Mouse (Mus musculus) heart, embryonic 15.5 days (tissue): ENCODE data around the gene Sec22b. TPM values are rescaled to one million over a fixed set of nuclear protein-coding genes. Genes with fewer than 3 reads are reported as not detected.

Source experiments
- ATAC-seq: fragments of 200-750 bp; cut with Nextera tagmentation; replicated peaks from 2 replicates; pipeline ENCODE4 v1.8.0; 2017; ENCODE audit warnings: low read depth, moderate TSS enrichment; ENCODE audit not compliant: insufficient number of reproducible peaks, insufficient read depth, low FRiP score
- H3K27ac ChIP-seq: fragments of 300-500 bp; sonication (generic); 2 replicates; pipeline ENCODE4 v1.5.1; 2015; ENCODE audit warnings: mild to moderate bottlenecking, inconsistent platforms
- H3K27me3 ChIP-seq: fragments of 300-500 bp; sonication (generic); 2 replicates; pipeline ENCODE4 v1.6.1; 2015; ENCODE audit warnings: inconsistent platforms
- H3K36me3 ChIP-seq: fragments of 300-500 bp; sonication (generic); 2 replicates; pipeline ENCODE4 v1.6.1; 2015; ENCODE audit warnings: mild to moderate bottlenecking, inconsistent platforms
- H3K4me1 ChIP-seq: fragments of 300-500 bp; sonication (generic); replicated peaks from 2 replicates; pipeline ENCODE4 v1.6.1; 2015; ENCODE audit warnings: inconsistent platforms
- H3K4me2 ChIP-seq: fragments of 300-500 bp; sonication (generic); 2 replicates; pipeline ENCODE4 v1.6.1; 2015; ENCODE audit warnings: inconsistent platforms, mild to moderate bottlenecking, moderate library complexity
- H3K4me3 ChIP-seq: fragments of 300-500 bp; sonication (generic); 2 replicates; pipeline ENCODE4 v1.5.1; 2015; ENCODE audit warnings: mild to moderate bottlenecking, inconsistent platforms
- H3K9ac ChIP-seq: fragments of 300-500 bp; sonication (generic); 2 replicates; pipeline ENCODE4 v1.6.1; 2015; ENCODE audit warnings: mild to moderate bottlenecking, inconsistent platforms
- H3K9me3 ChIP-seq: fragments of 300-500 bp; sonication (generic); replicated peaks from 2 replicates; pipeline ENCODE4 v1.6.1; 2016; ENCODE audit warnings: inconsistent platforms
- WGBS: fragments of 180-500 bp; shearing (Covaris S2); methylation state at CpG from one replicate; pipeline ENCODE4 v1.1.7; 2015; ENCODE audit warnings: mixed read lengths; 5-methylcytosine and 5-hydroxymethylcytosine counted together
- polyA plus RNA-seq: library from polyadenylated mRNA; unstranded; fragments of >200 nt; fragmentation: Nextera tagmentation; extraction: Ambion mirVana; gene quantifications from 2 replicates; pipeline ENCODE4 v1.2.1, GENCODE M21; 2015

The Sec22b gene
- 98.1 and 118 TPM in 2 replicates for polyA plus RNA-seq

DNA sequence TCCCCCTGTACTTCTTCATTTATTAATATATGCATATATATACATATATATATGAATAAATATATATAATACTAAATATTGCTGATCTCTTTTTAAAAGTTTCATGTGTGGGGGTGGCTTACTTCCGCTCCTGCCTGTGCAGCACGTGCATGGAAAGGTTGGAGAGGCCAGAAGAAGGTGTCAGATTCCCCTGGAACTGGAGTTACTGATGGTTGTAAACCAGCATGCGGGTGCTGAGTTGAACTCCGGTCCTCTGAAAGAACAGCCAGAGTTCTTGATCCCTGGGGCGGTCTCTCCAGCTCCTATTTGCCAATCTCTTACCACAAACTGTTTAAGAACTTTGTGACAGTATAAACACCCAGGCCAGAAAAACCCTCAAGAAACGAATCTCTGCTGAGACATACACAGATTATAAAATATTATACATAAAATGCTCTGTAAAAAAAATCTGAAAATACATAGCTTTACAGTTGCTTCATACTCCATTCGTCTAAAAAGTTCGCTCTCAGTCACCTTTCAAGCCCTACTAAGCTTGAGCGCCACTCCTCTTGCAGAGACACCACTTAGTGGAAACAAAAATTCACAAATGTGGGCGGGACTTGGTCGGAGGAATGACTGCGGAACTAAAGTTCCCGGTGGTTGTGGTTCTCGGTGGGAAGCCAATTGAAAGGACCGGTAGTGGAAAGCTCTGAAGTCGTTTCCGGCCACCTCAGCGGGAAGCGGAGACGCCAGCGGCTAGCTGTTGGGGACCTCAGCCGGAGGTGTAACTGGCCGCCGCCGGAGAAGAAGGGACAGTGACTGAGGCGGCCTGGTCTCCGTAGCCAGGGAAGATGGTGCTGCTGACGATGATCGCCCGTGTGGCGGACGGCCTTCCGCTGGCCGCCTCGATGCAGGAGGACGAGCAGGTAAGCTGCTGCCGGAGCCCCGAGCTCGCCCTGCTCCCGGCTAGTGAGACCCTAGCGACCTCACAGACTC lies at the start of gene Sec22b:
Gene Sec22b, plus strand, starts transcription at position 675 of the 975 bp plus-strand sequence.
- Histone ChIP-seq H3K4me1 (peaks cover 24% of the 10 kb centered on the region), H3K27ac (peak within 1 kb of the TSS; percentile 55), H3K4me3 (peak within 1 kb of the TSS; percentile 87), H3K9ac (peak within 1 kb of the TSS; percentile 97), H3K27me3 (no peaks in the 10 kb centered on the region), H3K9me3 (no peaks in the 10 kb centered on the region), H3K36me3 (no peaks in the 10 kb centered on the region), H3K4me2 (peak within 1 kb of the TSS; percentile 81)
- ATAC-seq, result peak; percentile 77
- WGBS, result 4% methylated on average over 41 of the region's 41 CpGs

DNA sequence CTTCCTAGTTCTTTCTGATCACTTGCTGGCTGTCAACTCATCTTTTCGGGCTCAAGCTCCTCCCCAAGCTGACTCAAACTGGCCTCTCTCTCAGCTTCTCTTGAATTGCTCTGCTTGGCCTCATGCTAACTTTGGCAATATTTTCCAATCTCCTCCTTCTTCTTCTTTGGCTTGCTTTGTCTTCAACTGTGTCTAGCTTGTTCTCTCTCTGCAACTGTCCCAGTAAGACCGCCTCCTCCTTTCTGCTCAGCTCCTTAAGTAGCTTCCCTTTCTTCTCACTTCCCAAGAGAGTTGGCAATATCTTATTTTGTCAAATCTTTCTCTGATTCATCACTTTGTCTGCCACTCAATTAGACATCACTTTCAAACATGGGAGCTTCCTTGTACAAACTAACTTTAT lies 49.2 kb upstream of the Sec22b start:
- Histone ChIP-seq H3K9ac (no peak overlapping the region), H3K36me3 (no peaks in the 10 kb centered on the region), H3K27ac (no peak overlapping the region), H3K4me3 (no peak overlapping the region), H3K4me2 (no peak overlapping the region), H3K4me1 (no peaks in the 10 kb centered on the region), H3K9me3 (no peaks in the 10 kb centered on the region), H3K27me3 (no peaks in the 10 kb centered on the region)
- 84% methylated on average over 2 of the region's 2 CpGs for WGBS
- no peak for ATAC-seq

DNA sequence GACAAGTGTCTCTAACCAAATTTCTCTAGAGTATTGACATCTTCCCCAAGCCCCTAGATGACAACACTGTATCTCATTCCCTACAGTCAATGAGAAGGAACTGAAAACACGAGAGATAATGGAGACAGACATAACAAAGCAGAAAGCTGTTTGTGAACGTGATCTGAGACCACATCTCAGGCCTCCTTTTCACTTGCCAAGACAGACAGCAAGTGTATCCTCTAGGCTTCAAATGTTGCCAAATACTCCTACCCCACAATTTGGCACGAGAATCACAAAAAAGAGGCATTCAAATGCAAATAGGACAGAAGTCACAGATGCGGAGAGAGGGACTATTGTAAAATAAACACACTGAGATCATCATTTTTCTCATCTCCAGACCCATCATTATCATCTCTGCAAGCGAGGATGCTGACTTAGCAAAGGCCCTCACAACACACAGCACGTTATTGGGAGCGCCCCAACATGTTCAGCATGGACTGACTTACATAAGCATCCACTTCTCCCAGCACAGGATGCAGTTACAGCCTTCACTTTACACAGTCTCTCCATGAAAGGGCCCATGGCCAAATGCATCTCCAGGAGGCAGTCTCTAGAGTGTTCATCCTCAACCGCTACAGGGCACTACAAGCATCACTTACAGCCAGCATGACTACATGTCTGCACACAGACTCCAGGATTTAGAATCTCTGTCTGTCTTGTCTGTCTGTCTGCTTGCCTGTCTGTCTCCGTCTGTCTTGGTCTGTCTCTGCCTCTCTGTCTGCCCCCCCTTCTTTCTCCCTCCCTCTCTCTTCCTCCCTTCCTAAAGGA lies 46.2 kb upstream of the Sec22b start:
- Histone ChIP-seq H3K4me3 (no peak overlapping the region), H3K9me3 (no peaks in the 10 kb centered on the region), H3K36me3 (no peaks in the 10 kb centered on the region), H3K9ac (no peak overlapping the region), H3K4me2 (no peak overlapping the region), H3K27ac (no peak overlapping the region), H3K27me3 (no peaks in the 10 kb centered on the region), H3K4me1 (0 out of 2 replicates have a peak, but pooled peaks cover 3% of the 10 kb centered on the region)
- WGBS, result 70% methylated on average over 9 of the region's 9 CpGs
- ATAC-seq, result no peak

DNA sequence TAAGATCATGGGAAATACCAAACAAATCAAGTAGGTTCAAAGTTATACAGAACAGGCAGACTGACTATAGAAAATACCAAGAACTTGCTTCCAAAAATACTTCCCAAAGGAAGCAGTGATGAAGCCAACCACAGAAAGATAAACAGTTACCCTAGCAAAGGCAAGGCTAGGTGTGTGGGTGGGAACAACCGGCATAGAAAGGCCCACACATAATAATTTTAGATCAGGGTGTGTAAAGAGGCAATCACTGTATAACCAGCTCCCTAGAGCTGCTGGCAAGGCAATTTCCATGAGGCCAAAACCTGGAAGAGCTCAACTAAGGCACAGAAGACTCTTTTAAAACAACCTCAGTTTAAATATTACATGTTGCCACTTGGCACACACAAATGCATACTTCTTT lies 41.6 kb upstream of the Sec22b start:
- no peak overlapping the region for H3K9ac ChIP-seq
- H3K27ac ChIP-seq, result no peak overlapping the region
- no peaks in the 10 kb centered on the region for H3K27me3 ChIP-seq
- ATAC-seq, result no peak
- no peaks in the 10 kb centered on the region for H3K9me3 ChIP-seq
- H3K36me3 ChIP-seq, result no peaks in the 10 kb centered on the region
- no peak overlapping the region for H3K4me2 ChIP-seq
- no peak overlapping the region for H3K4me3 ChIP-seq
- peaks cover 5% of the 10 kb centered on the region; the same call in 1 of the 2 replicates for H3K4me1 ChIP-seq
- 28% methylated on average over 1 of the region's 1 CpGs for WGBS

DNA sequence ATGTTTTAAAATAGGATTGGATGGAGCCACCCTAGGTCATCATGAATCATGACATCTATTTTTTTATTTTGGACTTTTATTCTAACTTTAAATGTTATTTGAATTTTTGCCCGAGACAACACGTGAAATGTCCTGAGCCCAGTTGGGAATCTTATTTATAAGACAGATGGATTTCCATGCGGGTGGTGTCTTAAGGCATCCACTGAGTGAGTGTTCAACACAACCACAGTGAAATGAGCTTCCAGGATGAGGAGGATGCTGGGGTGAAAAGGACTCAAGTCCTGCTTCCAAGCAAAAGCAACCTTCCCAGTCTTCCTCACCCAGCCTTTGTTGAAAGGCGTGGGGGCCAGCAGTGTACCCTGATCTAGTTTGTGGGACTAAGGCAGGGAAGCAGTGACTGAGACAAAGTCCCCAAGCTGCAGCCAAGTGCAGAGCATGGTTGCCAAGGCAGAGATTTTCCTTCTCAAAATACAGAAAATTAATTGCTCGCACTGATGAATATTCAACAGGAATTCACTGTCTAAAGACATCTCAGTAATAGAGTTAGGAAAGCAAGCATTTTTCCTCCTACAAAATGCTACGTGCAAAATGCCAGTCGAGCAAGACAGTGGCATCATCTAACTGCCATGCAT lies 40.1 kb upstream of the Sec22b start:
- no peaks in the 10 kb centered on the region for H3K9me3 ChIP-seq
- peaks cover 12% of the 10 kb centered on the region; the same call in 1 of the 2 replicates for H3K4me1 ChIP-seq
- 91% methylated on average over 7 of the region's 7 CpGs for WGBS

DNA sequence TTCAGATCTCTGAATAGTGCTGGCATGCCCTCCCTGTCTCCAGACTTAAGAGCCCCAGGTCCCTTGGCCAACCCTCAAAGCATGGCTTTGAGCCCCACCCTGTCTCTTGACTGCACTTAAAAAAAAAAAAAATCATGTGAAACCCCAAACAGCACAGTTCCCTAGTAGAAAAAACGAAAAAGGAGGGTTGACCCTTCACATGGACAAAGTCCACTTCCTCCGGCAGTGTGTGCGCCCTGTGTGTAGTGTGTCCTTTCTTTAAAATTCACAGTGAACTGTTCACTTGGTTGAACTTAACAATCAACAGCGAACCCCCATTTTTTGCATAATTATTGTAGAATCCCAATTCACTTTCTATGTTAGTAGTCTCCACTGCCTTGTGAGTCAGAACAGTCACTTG lies 34.3 kb upstream of the Sec22b start:
- ATAC-seq, result no peak
- 60% methylated on average over 4 of the region's 4 CpGs for WGBS
- no peaks in the 10 kb centered on the region for H3K9me3 ChIP-seq
- H3K4me1 ChIP-seq, result peaks cover 24% of the 10 kb centered on the region
- H3K27ac ChIP-seq, result peak overlapping the region; percentile 96
- peak overlapping the region; percentile 73 for H3K4me3 ChIP-seq
- no peaks in the 10 kb centered on the region; the same call in 1 of the 2 replicates for H3K27me3 ChIP-seq
- no peaks in the 10 kb centered on the region for H3K36me3 ChIP-seq
- H3K4me2 ChIP-seq, result peak overlapping the region; percentile 80
- peak overlapping the region; percentile 76 for H3K9ac ChIP-seq

More for the DNA sequence above, 40.1 kb upstream of the Sec22b start:
- Histone ChIP-seq H3K9ac (no peak overlapping the region), H3K4me3 (no peak overlapping the region), H3K4me2 (no peak overlapping the region), H3K36me3 (no peaks in the 10 kb centered on the region), H3K27ac (no peak overlapping the region), H3K27me3 (no peaks in the 10 kb centered on the region)
- no peak for ATAC-seq

DNA sequence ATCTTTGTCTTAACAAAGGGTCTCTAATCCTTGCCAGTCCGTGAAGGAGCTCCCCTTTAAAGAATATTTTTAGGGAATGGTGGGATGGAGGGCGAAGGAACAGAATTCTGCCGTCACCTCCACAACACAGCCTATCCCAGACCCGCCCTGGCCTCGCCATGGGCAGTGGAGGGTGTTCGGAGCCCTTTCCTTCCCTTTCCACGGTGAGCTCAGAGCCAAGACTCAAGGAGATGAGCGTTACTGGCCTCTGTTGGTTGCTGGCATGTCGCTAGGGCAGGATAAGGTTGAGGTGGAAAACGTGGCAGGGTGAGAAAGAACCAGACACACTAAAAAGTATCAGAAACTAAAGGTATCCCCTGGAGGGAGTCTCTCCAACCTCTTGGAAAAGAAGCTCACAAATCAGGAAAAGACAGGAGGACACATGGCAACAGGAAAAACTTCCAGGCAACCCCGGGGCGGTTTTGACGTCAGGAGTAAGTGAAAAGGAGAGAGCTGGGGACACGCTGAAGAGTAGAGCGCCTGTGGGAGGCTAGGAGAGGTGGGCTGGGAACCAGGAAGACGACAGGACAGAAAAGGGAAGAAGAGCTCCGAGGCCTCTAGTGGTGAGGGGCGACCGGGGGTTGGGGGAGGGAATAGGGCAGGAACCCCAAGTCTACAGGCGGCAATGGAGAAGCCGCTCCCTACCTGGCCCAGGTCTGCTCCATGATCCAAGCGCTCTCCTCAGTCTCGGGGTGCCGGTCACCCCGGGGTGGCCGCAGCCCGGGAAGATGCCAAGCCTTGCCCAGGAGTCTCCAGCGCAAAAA lies 33.6 kb upstream of the Sec22b start:
- 0 out of 2 replicates have a peak, but pooled peaks have one; percentile 8 for ATAC-seq
- H3K27ac ChIP-seq, result peak overlapping the region; percentile 96

DNA sequence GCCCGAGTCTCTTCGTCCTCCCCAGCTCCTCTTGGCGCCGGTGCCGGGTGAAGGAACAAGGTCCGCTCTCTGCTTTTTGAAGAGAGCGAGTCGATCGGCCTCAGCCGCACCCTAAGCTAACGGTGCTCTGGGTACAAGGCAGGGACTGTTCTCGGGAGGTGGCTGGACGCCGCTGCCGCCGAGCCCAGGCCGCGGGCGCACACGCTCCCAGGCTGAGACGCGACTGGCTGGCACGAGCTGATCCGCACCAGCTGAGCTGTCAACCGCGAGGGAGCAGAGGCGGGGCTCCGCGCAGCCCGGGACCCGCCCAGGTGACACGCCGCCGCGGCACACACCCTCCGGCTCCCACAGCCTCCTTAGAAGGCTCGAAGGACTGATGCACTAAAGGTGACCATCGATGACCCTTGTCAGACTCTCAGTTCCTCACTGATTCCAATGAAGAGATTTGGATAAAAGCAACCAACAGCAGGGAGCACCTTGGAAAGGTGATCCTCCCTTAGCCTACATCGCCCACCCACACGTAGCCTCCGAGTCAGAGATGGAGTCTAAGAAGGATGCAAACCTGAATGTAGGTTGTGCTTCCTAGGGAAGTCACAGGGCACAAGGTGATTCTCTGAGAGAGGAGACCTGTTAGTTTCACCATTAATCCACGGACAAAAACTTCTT lies 32.8 kb upstream of the Sec22b start:
- H3K9me3 ChIP-seq, result no peaks in the 10 kb centered on the region
- ATAC-seq, result peak; percentile 90
- peak overlapping the region; percentile 80 for H3K4me2 ChIP-seq
- WGBS, result 3% methylated on average over 42 of the region's 42 CpGs
- no peaks in the 10 kb centered on the region; the same call in 1 of the 2 replicates for H3K27me3 ChIP-seq
- H3K36me3 ChIP-seq, result no peaks in the 10 kb centered on the region
- peaks cover 22% of the 10 kb centered on the region for H3K4me1 ChIP-seq
- peak overlapping the region; percentile 96 for H3K27ac ChIP-seq
- peak overlapping the region; percentile 76 for H3K9ac ChIP-seq
- peak overlapping the region; percentile 73 for H3K4me3 ChIP-seq

More for the DNA sequence above, 33.6 kb upstream of the Sec22b start:
- Histone ChIP-seq H3K4me1 (peaks cover 22% of the 10 kb centered on the region), H3K9ac (peak overlapping the region; percentile 76), H3K36me3 (no peaks in the 10 kb centered on the region), H3K4me2 (peak overlapping the region; percentile 80), H3K27me3 (no peaks in the 10 kb centered on the region; the same call in 1 of the 2 replicates), H3K4me3 (peak overlapping the region; percentile 73), H3K9me3 (no peaks in the 10 kb centered on the region)
- WGBS, result 1% methylated on average over 28 of the region's 28 CpGs

DNA sequence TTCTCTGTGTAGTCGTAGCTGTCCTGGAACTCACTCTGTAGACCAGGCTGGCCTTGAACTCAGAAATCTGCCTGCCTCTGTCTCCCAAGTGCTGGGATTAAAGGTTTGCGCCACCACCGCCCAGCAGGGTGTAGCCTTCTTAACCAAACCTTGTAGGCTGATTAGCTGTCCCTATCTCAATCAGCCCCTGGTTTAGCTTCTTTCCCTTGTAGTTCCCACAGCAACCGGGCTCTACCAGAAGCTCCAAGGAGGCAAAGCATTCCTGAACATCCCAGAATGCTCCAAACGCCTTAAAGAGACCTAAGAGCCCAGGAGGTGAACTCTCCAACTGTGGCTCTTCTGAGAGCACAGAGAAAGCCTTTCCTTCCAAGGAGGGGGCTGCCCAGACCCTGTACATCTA lies 32.3 kb upstream of the Sec22b start:
- peak overlapping the region; percentile 96 for H3K27ac ChIP-seq
- 49% methylated on average over 5 of the region's 5 CpGs for WGBS
- ATAC-seq, result no peak
- peak overlapping the region; percentile 80 for H3K4me2 ChIP-seq
- 0 out of 2 replicates have a peak overlapping the region, but pooled peaks have one; percentile 14 for H3K9ac ChIP-seq
- H3K27me3 ChIP-seq, result no peaks in the 10 kb centered on the region; the same call in 1 of the 2 replicates
- H3K4me3 ChIP-seq, result no peak overlapping the region
- H3K36me3 ChIP-seq, result no peaks in the 10 kb centered on the region
- H3K9me3 ChIP-seq, result no peaks in the 10 kb centered on the region
- peaks cover 22% of the 10 kb centered on the region for H3K4me1 ChIP-seq

DNA sequence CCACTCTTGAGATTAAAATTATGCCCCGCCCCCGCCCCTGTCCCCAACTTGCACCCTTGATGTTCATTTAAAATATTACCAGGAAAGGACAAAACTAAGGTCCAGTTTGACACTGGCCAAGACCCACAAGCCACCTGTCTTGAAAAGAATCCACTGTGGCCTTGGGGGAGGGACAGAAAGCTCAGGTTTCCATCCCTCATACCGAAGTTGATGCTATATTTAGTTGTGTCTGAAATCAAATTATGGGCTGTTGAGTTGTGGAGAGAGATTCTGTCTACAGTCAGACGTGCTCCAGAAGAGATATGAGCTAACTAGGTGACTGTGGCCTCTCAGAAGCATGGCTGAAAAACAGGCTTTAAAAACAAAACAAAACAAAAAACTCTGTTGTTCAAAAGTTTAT lies 31.3 kb upstream of the Sec22b start:
- no peaks in the 10 kb centered on the region; the same call in 1 of the 2 replicates for H3K27me3 ChIP-seq
- no peaks in the 10 kb centered on the region for H3K9me3 ChIP-seq
- H3K36me3 ChIP-seq, result no peaks in the 10 kb centered on the region
- peak overlapping the region; percentile 80 for H3K4me2 ChIP-seq
- no peak overlapping the region for H3K9ac ChIP-seq
- H3K4me3 ChIP-seq, result 0 out of 2 replicates have a peak overlapping the region, but pooled peaks have one; percentile 13
- ATAC-seq, result peak; percentile 63
- H3K27ac ChIP-seq, result peak overlapping the region; percentile 96
- WGBS, result 40% methylated on average over 4 of the region's 4 CpGs
- H3K4me1 ChIP-seq, result peaks cover 24% of the 10 kb centered on the region
